Mouse (Mus musculus): ENCODE results near the gene Faap100.

The Faap100 gene

GRCm38 (mm10) chr11:120337447-120337846, 41.1 kb downstream of the Faap100 start:
- POLR2A ChIA-PET, result interaction anchor here in 3 of 4 experiments (0.6 to 2.2 kb wide), 6 partner anchors 14 to 272 kb away, joined by 3 to 9 read pairs (median 4); no protein-coding TSS in a partner anchor
- CTCF ChIA-PET, result interaction anchor here in 2 of 4 experiments (0.6 to 2.3 kb wide), 6 partner anchors 23 to 1590 kb away, joined by 3 to 11 read pairs (median 5); no protein-coding TSS in a partner anchor

- POLR2A ChIA-PET, result interaction anchor here in 1 of 4 experiments (0.7 to 0.9 kb wide), 2 partner anchors 9 to 114 kb away, joined by 3 to 4 read pairs; no protein-coding TSS in a partner anchor
- CTCF ChIA-PET, result no interaction called here
Observed at GRCm38 (mm10) chr11:120335431-120336021, 43.0 kb downstream of the Faap100 start.

GRCm38 (mm10) chr11:120320156-120320555, 58.4 kb downstream of the Faap100 start:
- POLR2A ChIA-PET, result interaction anchor here in 2 of 4 experiments (0.9 kb wide), 2 partner anchors 20 to 393 kb away, joined by 3 to 4 read pairs; partner anchors contain the start of genes Cenpx (in 1 of the 2) and Lrrc45 (in 1 of the 2)
- CTCF ChIA-PET, result no interaction called here

GRCm38 (mm10) chr11:120319310-120319709, 59.3 kb downstream of the Faap100 start:
- POLR2A ChIA-PET, result interaction anchor here in 3 of 4 experiments (0.7 to 0.9 kb wide), 4 partner anchors 19 to 394 kb away, joined by 3 to 4 read pairs (median 3); partner anchors contain the start of genes Cenpx (in 1 of the 3) and Lrrc45 (in 1 of the 3)
- CTCF ChIA-PET, result no interaction called here

Data from embryonic stem cell, embryonic (primary cell).